Mouse (Mus musculus): Measurements from ENCODE around the gene 2510039O18Rik. TPM values are rescaled to one million over a fixed set of nuclear protein-coding genes. Genes with fewer than 3 reads are reported as not detected.
A peak's percentile ranks its signal among the peaks of the same experiment; 100 is the strongest.

Gene 2510039O18Rik
- polyA plus RNA-seq, 1 experiment from 2014 or later, result 24.6 TPM

DNA sequence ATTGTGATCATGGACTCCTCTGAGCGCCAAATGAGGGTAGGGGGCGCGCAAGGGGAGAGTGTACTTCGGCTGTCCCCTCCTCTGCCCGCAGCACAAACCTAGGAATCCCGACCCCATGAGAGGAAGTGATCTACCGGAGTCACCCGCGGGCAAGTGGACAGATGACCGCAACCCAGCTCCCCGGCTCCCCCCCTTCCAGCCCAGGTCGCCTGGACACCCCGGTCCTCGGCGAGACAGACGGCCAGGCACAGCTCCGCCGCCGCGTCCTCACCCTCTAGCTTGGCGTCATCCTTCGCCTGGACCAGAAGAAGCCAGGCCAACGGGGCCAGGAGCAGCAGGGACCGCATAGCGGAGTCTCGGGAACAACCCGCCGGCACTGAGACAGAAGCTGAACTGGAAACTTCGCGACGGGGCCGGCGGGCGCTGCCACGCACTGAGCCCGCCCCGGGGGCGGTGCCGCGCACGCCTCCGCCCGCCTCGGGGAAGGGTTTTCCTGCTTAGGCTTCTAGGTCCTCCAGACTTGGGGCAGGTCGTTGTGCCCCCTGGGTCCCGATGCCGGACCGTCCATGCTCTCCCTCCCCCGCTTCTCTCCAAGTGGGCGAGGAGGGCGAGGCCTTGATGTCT, 4.3 kb upstream of the 2510039O18Rik start, which contains the start of gene Plod1:
Gene Plod1, minus strand, starts transcription at position 437 of the 624 bp plus-strand sequence.
- Histone ChIP-seq H3K9ac (peak within 1 kb of the TSS; percentile 90), H3K27ac (ENCODE audit: poor library complexity, severe bottlenecking) (peak within 1 kb of the TSS; percentile 86), H3K4me3 (peak within 1 kb of the TSS; percentile 83), H3K9me3 (replicated peaks) (no peaks in the 10 kb centered on the region), H3K4me1 (replicated peaks) (peaks cover 45% of the 10 kb centered on the region), H3K27me3 (replicated peaks) (no peaks in the 10 kb centered on the region), H3K4me2 (peak within 1 kb of the TSS; percentile 88), H3K36me3 (peaks cover 4% of the 10 kb centered on the region; the same call in 1 of the 2 replicates)
- 0% methylated on average over 51 of the region's 51 CpGs for WGBS
- ATAC-seq (ENCODE audit: insufficient number of reproducible peaks, low FRiP score), result peak; percentile 72

DNA sequence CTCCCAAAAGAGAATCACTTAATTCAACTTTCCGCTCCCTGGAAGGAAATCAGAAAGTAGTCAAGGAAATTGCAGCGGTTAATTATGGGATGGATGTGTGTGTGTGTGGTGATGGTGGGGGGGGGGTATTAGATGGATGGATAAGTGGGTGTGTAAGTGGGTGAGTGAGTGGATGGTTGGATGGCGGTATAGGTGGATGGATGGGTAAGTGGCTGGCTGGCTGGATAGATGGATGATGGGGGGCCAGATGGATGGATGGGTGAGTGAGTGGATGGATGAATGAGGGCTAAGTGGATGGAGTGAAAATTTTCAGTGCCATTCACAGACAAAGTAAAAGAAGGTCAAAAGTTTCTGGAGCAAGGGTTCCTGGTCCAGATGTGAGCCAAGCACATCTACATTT, 3.7 kb upstream of the 2510039O18Rik start:
- peak overlapping the region; percentile 90 for H3K9ac ChIP-seq
- no peak overlapping the region for H3K27ac ChIP-seq (ENCODE audit: poor library complexity, severe bottlenecking)
- peaks cover 51% of the 10 kb centered on the region for H3K4me1 ChIP-seq (replicated peaks)
- H3K36me3 ChIP-seq, result peaks cover 3% of the 10 kb centered on the region; the same call in 1 of the 2 replicates
- no peaks in the 10 kb centered on the region for H3K9me3 ChIP-seq (replicated peaks)
- H3K27me3 ChIP-seq (replicated peaks), result no peaks in the 10 kb centered on the region
- 33% methylated on average over 3 of the region's 3 CpGs for WGBS
- peak overlapping the region; percentile 83 for H3K4me3 ChIP-seq
- peak overlapping the region; percentile 88 for H3K4me2 ChIP-seq
- ATAC-seq (ENCODE audit: insufficient number of reproducible peaks, low FRiP score), result no peak

DNA sequence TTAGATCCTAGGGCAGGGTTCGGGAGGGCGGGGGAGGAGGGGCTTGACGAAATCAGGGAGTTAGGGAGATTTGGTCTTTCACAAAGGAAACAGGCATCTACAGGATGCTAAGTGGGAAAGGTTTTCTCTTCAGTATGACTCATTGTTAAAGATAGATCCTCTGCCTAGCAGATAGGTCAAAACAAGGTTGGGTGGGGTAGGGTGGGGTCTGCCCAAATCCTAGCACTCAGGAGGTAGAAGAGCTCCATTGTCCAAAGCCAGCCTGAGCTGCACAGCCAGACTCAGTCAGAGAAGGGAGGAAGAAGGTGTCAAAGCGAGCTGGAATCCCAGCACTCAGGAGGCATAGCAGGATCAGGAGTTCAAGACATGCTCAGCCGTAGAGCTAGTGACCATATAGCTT, 3.2 kb upstream of the 2510039O18Rik start:
- peaks cover 54% of the 10 kb centered on the region for H3K4me1 ChIP-seq (replicated peaks)
- no peak overlapping the region for H3K27ac ChIP-seq (ENCODE audit: poor library complexity, severe bottlenecking)
- no peaks in the 10 kb centered on the region for H3K27me3 ChIP-seq (replicated peaks)
- H3K4me3 ChIP-seq, result no peak overlapping the region
- no peak for ATAC-seq (ENCODE audit: insufficient number of reproducible peaks, low FRiP score)
- no peak overlapping the region for H3K9ac ChIP-seq
- 45% methylated on average over 5 of the region's 5 CpGs for WGBS
- H3K4me2 ChIP-seq, result no peak overlapping the region
- no peaks in the 10 kb centered on the region for H3K9me3 ChIP-seq (replicated peaks)
- peaks cover 4% of the 10 kb centered on the region; the same call in 1 of the 2 replicates for H3K36me3 ChIP-seq

DNA sequence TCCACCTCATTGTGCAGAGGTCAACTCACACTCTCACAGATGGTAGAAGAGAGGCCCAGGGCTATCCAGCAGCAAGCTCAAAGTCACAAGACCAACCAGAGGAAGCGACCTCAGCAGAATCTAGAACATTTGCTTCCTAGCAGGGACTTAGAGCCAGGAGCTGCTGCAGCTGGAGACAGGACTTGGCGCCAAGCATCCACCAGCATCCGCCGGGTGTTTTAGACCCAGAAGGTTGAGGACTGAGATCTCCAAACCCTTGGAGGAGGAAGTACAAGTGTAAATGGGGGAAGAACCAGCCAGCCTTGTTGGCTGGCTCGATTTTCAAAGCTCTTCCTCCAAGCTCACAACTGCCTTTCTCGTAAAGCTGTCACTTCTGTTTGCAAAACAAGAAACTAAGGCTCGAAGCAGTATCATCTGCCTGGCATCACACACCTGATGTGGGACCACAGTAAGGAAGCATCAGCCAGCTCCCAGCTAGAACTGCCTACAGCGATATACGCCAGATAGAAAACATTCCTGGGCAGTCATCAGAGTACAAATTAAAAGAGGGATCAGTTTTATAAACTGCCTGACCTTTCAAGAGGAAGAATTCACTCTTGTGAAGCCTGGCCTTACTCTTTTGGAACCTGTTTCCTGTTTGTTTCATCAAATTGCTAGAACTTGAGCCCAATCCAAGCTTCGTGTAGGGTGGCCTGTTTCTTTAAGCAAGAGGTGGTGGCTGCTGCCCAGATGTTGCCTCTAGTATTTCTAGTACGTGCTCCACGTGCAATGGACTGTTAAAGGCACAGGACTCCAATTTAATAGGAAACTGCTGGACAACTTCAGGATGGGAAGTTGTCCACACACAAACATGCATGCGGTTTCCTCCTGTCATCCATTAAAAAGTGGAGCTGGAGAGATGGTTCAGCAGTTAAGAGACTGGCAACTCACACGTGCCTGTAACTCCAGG, 2.3 kb upstream of the 2510039O18Rik start:
- H3K4me1 ChIP-seq (replicated peaks), result peaks cover 60% of the 10 kb centered on the region
- H3K9ac ChIP-seq, result no peak overlapping the region
- peaks cover 6% of the 10 kb centered on the region; the same call in 1 of the 2 replicates for H3K36me3 ChIP-seq
- no peak for ATAC-seq (ENCODE audit: insufficient number of reproducible peaks, low FRiP score)
- no peak overlapping the region for H3K4me2 ChIP-seq
- H3K4me3 ChIP-seq, result no peak overlapping the region
- 63% methylated on average over 14 of the region's 14 CpGs for WGBS
- H3K27ac ChIP-seq (ENCODE audit: poor library complexity, severe bottlenecking), result no peak overlapping the region
- no peaks in the 10 kb centered on the region for H3K9me3 ChIP-seq (replicated peaks)
- H3K27me3 ChIP-seq (replicated peaks), result no peaks in the 10 kb centered on the region

DNA sequence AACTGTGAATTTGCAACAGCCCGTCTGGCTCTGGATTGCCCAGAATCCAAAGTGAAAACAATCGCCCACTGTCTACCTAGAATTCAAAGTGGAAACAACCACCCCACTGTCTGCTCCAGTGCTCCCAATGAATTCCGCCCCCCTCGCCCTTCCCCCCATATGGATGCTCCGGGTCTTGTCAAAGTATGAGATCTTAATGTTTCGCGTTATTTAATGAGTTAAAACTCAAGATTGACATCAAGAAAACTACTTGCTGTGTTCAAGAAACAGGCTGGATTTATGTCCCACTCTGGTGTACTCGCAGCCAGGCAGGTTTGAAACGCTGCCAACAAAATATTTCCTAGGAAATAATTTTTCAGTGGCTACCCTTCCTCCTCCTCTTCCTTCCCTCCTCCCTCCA, 584 bp upstream of the 2510039O18Rik start:
- peaks cover 49% of the 10 kb centered on the region for H3K4me1 ChIP-seq (replicated peaks)
- peak overlapping the region; percentile 40 for H3K27ac ChIP-seq (ENCODE audit: poor library complexity, severe bottlenecking)
- peaks cover 23% of the 10 kb centered on the region for H3K36me3 ChIP-seq
- H3K4me3 ChIP-seq, result 0 out of 2 replicates have a peak overlapping the region, but pooled peaks have one; percentile 84
- H3K9ac ChIP-seq, result 0 out of 2 replicates have a peak overlapping the region, but pooled peaks have one; percentile 92
- H3K4me2 ChIP-seq, result peak overlapping the region; percentile 97
- no peaks in the 10 kb centered on the region for H3K9me3 ChIP-seq (replicated peaks)
- no peaks in the 10 kb centered on the region for H3K27me3 ChIP-seq (replicated peaks)
- WGBS, result 57% methylated on average over 9 of the region's 9 CpGs
- ATAC-seq (ENCODE audit: insufficient number of reproducible peaks, low FRiP score), result no peak

DNA sequence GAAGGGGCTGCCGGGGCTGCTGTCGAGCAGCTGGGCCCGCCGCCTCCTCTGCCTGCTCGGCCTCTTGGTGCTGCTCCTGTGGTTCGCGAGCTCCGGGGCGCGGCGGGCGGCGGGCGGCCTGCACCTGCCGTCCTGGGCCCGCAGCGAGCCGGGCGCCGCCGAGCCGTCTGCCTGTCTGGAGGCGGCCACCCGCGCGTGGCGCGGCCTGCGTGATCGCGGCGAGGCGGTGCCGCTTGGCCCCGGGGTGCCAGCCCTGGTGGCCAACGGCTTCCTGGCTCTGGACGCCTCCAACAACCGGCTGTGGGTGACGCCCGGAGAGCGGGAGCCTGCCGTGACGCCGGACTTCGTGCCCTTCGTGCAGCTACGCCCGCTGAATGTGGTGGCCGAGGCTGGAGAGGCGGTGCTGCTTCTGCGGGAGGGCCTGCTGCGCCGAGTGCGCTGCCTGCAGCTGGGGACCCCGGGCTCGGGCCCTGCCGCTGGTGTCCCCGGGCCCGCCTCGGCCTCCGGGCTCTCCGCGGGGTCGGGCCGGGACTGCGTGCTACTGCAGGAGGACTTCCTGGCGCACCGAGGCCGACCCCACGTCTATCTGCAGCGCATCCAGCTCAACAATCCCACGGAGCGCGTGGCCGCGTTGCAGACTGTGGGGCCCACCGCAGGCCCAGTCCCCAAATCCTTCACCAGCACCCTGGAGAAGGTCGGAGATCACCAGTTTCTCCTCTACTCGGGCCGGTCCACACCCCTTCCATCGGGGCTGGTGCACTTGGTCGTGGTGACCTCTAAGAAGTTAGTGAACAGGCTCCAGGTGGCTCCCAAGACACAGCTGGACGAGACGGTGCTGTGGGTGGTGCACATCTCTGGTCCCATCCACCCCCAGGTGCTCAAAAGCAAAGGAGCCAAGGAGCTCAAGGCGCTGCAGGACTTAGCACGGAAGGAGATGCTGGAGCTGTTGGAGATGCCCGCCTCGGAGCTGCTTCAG, 638 bp downstream of the 2510039O18Rik start:
- Histone ChIP-seq H3K4me1 (replicated peaks) (peaks cover 45% of the 10 kb centered on the region), H3K9ac (peak overlapping the region; percentile 92), H3K27me3 (replicated peaks) (no peaks in the 10 kb centered on the region), H3K36me3 (peaks cover 35% of the 10 kb centered on the region), H3K4me3 (peak overlapping the region; percentile 84), H3K27ac (ENCODE audit: poor library complexity, severe bottlenecking) (peak overlapping the region; percentile 60; the same call in 1 of the 2 replicates), H3K9me3 (replicated peaks) (no peaks in the 10 kb centered on the region), H3K4me2 (peak overlapping the region; percentile 97)
- ATAC-seq (ENCODE audit: insufficient number of reproducible peaks, low FRiP score), result peak; percentile 63
- WGBS, result 6% methylated on average over 82 of the region's 88 CpGs

DNA sequence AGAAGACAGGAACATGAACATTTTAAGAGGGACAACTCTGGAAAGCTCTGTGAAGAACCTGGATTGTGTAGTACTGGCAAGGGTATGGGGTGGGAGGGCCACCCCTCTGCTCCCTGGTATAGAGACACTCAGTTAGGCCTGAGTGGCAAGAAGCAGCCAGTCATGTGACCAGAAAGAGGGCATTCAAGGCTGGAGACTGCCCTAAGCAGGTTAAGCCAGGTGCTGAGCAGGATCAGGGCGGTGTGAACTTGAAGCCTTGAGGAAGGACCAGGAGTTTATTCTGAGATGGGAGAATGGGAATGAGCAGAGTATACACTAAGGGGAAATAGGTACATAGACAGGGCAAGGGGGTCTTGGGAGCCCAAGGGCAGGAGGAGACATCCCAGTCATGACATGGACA, 2.3 kb downstream of the 2510039O18Rik start:
- H3K4me3 ChIP-seq, result no peak overlapping the region
- peaks cover 37% of the 10 kb centered on the region for H3K4me1 ChIP-seq (replicated peaks)
- no peak overlapping the region for H3K9ac ChIP-seq
- H3K27ac ChIP-seq (ENCODE audit: poor library complexity, severe bottlenecking), result no peak overlapping the region
- H3K4me2 ChIP-seq, result peak overlapping the region; percentile 97
- WGBS, result 97% methylated on average over 1 of the region's 1 CpGs
- H3K9me3 ChIP-seq (replicated peaks), result no peaks in the 10 kb centered on the region
- no peaks in the 10 kb centered on the region for H3K27me3 ChIP-seq (replicated peaks)
- H3K36me3 ChIP-seq, result peaks cover 50% of the 10 kb centered on the region
- ATAC-seq (ENCODE audit: insufficient number of reproducible peaks, low FRiP score), result no peak

DNA sequence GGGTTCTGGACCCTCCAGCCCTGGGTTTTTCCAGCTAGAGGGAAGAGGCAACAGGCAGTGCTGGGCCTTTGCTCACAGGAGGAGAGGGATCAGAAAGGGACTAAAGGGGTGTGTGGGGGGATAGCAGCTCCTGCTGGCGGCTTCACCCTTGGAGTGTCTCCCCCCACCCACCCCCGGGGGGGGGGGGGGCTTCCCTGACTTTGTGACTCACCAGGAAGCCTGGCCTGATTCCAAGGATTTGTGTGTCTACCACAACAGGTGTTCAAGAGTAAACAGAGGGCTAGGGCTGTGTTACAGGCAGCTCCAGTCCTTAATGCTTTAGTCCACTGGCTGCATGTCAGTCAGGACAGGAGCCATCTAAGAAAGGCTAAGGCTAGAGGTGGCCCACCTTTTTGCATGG, 6.8 kb downstream of the 2510039O18Rik start:
- Histone ChIP-seq H3K27me3 (replicated peaks) (no peaks in the 10 kb centered on the region), H3K4me2 (no peak overlapping the region), H3K36me3 (peaks cover 53% of the 10 kb centered on the region), H3K4me3 (no peak overlapping the region), H3K9me3 (replicated peaks) (no peaks in the 10 kb centered on the region), H3K4me1 (replicated peaks) (peaks cover 12% of the 10 kb centered on the region), H3K9ac (no peak overlapping the region), H3K27ac (ENCODE audit: poor library complexity, severe bottlenecking) (no peak overlapping the region)
- no peak for ATAC-seq (ENCODE audit: insufficient number of reproducible peaks, low FRiP score)
- WGBS, result 71% methylated on average over 2 of the region's 2 CpGs

DNA sequence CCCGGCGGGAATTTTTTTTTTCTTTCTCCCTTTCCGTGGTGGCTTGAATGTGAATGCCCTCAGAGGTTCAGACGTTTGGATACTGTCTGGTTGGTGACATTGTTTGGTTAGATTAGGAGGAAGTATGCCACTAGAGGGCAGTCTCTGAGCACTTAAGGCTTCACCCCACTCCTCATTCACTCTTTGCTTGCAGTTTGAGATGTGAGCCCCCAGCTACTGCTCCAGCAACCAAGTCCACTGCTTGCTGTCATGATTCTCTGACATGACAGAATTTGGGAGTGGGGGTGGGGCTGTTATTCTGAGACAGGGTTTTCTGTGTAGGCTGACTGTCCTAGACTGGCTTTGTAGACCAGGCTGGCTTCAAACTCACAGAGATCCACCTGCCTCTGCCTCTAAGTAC, 12.9 kb downstream of the 2510039O18Rik start:
- no peaks in the 10 kb centered on the region for H3K4me1 ChIP-seq (replicated peaks)
- 2% methylated on average over 4 of the region's 4 CpGs for WGBS
- no peak overlapping the region for H3K4me2 ChIP-seq
- no peaks in the 10 kb centered on the region for H3K9me3 ChIP-seq (replicated peaks)
- no peak overlapping the region for H3K27ac ChIP-seq (ENCODE audit: poor library complexity, severe bottlenecking)
- H3K4me3 ChIP-seq, result no peak overlapping the region
- ATAC-seq (ENCODE audit: insufficient number of reproducible peaks, low FRiP score), result no peak
- no peak overlapping the region for H3K9ac ChIP-seq
- H3K27me3 ChIP-seq (replicated peaks), result no peaks in the 10 kb centered on the region
- H3K36me3 ChIP-seq, result peaks cover 4% of the 10 kb centered on the region; the same call in 1 of the 2 replicates

DNA sequence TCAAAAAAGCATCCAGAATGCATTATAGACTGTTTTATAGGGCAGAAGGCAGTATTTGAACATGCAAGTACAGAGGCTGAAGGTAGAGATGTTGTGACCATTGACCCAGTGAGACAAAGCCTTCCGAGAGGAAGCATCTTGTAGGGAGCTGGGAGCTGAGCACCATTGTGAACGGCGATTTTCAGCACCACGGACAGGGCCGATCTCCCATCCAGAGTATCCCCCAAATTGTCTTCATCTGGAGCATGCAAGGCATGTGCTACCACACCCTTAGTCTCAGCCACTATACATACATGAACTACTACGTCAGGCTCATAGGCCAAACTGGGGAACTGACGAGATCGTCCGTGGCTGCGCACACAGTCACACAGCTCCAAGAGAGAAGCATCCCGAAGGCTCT, 16.4 kb downstream of the 2510039O18Rik start:
- peaks cover 13% of the 10 kb centered on the region for H3K4me1 ChIP-seq (replicated peaks)
- no peak for ATAC-seq (ENCODE audit: insufficient number of reproducible peaks, low FRiP score)
- peaks cover 6% of the 10 kb centered on the region; the same call in 1 of the 2 replicates for H3K27me3 ChIP-seq (replicated peaks)
- H3K27ac ChIP-seq (ENCODE audit: poor library complexity, severe bottlenecking), result no peak overlapping the region
- H3K4me3 ChIP-seq, result no peak overlapping the region
- 34% methylated on average over 11 of the region's 11 CpGs for WGBS
- no peaks in the 10 kb centered on the region for H3K9me3 ChIP-seq (replicated peaks)
- no peaks in the 10 kb centered on the region for H3K36me3 ChIP-seq
- H3K9ac ChIP-seq, result no peak overlapping the region
- H3K4me2 ChIP-seq, result no peak overlapping the region
